Mouse (Mus musculus): Measurements from ENCODE around the gene Saxo1. TPM values are rescaled to one million over a fixed set of nuclear protein-coding genes. Genes with fewer than 3 reads are reported as not detected.

Saxo1 gene
- not detected in 2 replicates for polyA plus RNA-seq (2015; fragmentation: Nextera tagmentation; extraction: Ambion mirVana)

DNA sequence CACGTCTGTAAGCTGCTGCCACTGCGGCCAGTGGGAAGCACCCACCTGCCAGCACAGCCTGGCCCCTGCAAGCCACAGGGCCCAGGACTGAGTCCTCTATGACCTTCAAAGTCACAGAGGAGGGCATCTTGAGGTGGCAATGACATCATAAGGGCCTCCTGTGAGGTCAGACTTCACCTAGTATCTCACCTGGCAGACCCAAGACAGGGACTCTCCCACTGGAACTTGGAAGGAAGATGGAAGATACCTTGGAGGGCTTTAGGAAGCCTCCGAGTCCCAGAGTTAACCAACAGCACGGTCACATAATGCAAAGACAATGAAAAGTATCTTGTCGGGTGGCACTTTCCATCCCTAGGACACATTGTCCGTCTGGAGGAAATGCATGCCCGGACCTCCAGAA lies at the start of gene Saxo1:
Gene Saxo1, minus strand, starts transcription at position 101 of the 400 bp plus-strand sequence.

DNA sequence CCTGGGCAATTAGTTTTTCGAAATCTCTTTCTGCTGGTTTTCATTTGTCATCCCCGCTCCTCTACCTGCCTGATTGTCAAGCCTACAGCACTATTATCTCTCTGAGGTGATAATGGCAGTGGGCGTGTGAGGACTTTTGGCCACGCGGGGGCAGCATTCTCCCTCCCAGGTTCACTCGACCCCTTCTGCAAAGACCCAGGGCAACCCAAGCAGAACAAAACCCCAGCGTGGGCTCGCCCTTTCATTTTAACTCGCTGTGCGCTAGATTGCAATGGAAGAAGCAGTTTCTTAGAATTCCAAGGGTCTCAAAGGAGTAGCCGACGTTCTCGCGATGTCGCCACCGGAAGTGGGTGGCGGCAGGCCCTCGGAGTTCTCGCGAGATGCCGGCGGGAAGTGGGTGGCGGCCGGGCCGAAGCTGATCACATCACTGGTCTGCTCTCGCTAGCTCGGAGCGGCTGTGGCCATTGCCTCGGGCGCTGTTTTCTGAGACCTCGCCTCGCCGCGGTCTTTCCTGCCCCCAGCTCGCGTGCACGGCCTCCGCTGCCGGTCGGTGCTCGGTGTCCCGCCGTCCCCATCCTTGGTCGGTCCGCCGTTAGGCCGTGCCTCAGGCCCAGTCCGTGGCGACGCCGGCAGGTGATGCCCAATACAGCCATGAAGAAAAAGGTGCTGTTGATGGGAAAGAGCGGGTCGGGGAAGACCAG lies 17.3 kb upstream of the Saxo1 start, which contains the start of gene Rraga:
Gene Rraga, plus strand, starts transcription at position 386 of the 701 bp plus-strand sequence.

Other genes with a start within 250 kb of the Saxo1 start
- gene Rraga, start 17.3 kb upstream of the Saxo1 start, polyA plus RNA-seq (2015; fragmentation: Nextera tagmentation; extraction: Ambion mirVana): 27.5 and 31.0 TPM in 2 replicates
- gene Haus6, start 53.7 kb upstream of the Saxo1 start, polyA plus RNA-seq (2015; fragmentation: Nextera tagmentation; extraction: Ambion mirVana): 12.3 and 13.1 TPM in 2 replicates
- gene Plin2, start 111.7 kb upstream of the Saxo1 start, polyA plus RNA-seq (2015; fragmentation: Nextera tagmentation; extraction: Ambion mirVana): 82.9 and 86.3 TPM in 2 replicates
- 2.6 and 3.2 TPM in 2 replicates for gene Dennd4c, start 190.2 kb upstream of the Saxo1 start, polyA plus RNA-seq (2015; fragmentation: Nextera tagmentation; extraction: Ambion mirVana)

Measured in spleen, postnatal 0 days (tissue).